Mouse (Mus musculus) CD8-positive naive resting alpha-beta T cell, adult 2 months (primary cell): ENCODE results near the gene Folr2.

Experiments used
- DNase-seq, 2 experiments: peaks; one replicate each; pipeline ENCODE4 v3.0.0; 2022; ENCODE audit warnings: low read depth in 2 of 2, low spot score in 2 of 2

The Folr2 gene

DNA sequence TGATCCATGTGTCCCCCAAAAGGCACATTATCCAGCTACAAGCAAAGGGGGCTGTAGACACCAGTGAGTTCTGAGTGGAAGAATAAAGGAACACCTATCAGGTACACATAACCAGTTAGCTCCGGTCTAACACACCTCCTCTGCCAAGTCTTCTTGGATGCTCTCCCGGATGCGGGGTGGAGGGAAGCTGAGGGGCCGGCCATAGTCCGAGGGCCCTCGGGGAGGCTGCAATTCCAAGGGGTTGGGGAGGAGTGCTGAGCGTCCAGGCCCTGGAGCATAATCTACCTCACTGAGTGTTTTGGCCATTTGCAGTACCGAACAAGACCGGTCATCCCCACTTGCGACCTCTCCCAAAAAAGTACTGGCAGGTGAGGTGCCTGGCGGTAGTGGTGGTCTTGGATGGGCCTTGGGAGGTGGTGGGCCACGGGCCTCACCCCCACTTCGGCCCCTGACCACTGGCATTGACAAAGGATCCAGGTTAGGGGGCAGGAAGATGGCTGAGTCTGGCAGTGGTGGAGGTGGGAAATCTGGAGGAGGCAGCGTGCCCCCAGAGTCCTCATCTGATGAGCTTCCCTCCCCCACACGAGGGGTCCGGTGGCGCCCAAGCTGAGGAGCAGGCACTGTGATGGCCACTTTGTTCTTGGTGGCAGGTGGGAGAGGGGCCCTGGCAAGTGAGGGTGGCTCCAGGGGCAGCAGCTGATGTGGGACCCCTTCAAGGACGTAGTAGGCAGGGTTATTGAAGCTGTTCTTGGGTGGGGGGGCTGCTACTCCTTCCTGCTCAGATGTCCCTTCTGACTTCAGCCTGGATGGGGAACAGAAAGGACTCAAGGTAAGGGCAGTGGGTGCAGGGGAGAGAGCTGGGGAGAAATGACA lies 33.0 kb downstream of the Folr2 start:
- DNase-seq = no peak

DNA sequence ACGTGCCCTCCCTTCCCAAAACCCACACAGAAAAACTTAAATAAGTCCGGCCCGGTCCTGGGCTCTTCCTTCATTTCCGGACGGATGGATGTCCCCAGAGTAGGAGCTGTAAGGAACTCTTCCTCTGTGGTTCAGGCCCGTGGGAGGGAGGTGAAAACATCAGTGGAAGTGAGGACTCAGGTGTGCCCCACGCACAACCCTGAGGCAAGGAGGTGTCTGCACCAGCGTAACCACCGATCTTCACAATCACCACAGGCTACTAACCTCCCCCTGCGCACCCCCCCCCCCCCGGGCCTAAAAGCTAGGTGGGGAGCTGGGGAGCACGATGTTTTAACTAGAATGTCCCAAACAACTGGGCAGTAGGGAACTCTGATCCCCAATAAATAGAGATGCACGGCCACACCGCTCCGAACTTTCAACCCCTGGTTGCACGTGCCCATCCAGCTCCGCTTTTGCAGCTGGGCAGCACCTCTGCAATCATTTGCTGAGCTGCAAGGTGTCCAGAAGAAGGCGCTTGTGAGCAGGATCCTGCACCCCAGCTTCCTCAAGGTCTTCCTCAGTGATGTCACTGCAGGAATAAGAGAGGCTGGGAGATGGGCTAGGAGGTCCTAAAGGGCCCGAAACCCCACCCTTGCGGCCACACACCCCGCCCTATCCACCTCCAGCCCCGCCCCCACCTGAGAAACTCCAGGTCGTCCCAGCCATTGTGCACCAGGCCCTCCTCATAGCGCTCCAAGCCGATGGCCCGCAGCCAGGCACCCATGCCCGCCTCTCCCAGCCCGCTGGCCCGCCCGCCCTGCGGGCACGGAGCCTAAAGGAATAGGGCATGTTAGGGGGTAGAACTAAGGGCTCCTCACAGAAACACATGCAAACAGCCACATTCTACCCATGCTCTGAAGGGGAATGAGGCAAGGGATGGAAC lies 33.9 kb downstream of the Folr2 start:
- no peak for DNase-seq

DNA sequence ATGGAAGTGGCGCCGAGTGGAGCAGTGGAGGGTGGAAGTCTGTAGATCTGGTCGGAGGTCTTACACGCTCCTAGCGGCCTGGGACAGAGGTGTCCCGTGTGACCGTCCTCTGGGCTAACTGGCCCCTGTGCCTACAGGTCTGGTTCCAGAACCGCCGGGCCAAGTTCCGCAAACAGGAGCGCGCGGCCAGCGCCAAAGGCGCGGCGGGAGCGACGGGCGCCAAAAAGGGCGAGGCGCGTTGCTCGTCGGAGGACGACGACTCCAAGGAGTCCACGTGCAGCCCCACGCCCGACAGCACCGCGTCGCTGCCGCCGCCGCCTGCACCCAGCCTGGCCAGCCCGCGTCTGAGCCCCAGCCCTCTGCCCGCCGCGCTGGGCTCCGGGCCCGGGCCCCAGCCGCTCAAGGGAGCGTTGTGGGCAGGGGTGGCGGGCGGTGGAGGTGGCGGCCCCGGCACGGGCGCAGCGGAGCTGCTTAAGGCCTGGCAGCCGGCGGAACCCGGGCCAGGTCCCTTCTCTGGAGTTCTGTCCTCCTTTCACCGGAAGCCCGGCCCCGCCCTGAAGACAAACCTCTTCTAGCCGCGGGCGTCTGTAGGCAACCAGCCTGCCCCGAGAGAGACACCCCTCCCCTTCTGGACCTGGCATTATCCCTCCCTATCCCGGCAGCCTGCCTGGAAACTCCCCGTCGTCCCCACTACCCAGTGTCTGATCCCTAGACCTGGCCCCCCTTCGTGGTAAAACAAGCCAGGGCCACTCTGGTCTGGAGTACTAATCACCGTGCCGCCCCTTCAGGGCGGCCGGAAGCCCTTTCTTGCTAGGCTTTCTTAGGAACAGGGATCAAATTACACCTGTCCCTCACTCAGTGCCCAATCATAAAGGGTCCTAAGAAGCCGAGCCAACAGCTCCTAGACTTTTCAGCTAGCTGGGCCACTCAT lies 35.2 kb downstream of the Folr2 start:
- no peak for DNase-seq

GRCm38 (mm10) chr7:101820295-101821030 lies 36.5 kb downstream of the Folr2 start:
- DNase-seq = no peak

DNA sequence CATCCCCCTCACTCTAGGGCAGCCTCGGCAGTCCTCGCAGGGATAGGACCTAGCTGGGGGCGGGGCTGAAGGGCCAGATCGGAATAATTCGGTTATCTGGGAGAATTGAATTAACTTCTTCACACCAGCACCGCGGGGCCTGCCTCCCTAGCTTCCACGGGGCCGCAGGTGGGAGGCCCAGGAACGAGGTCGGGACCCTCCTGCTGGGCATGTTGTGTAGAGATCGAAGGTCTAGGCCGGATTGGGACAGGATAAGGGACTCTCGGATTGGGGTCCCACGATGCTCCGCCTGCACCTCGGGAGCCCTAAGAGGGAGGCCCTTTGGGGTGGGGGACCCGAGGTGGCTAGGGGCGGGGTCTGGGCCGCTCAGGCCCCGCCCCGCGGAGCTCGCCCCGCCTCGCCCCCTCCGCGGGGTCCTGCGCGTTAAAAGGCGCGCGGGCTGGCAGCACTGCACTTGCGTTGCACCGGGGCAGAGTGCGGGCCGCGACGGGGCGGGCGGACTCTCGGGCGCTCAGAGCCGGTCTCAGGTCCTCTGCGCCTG lies 39.1 kb downstream of the Folr2 start, which contains the start of gene Phox2a:
Phox2a (plus strand) TSS at position 453 of the 541 bp plus-strand sequence.
- no peak for DNase-seq
